Mouse (Mus musculus): ENCODE measurements around the gene 6330409D20Rik. TPM values are rescaled to one million over a fixed set of nuclear protein-coding genes. Genes with fewer than 3 reads are reported as not detected.

The 6330409D20Rik gene
- total RNA-seq, 2 experiments from 2014 or later = not detected

DNA sequence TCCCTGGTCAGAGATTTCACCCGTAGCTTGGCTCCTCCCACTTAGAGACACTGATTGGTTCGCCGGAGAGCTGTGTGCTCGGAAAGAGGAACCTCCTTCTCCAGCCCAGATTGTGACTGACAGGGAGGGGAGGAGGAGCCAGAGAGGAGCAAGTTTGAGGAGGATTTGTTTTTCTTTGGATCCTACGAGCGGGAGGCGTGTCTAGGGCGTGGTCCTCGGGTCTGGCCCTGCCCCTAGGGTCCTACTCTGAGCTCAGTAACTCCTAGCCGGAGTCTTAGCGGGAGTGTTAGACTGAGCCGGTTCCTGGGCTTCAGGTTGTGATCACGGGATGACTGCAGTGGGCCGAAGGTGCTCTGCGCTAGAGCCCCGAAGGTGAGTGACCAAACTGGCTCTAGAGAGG is 13.4 kb downstream of the 6330409D20Rik start:
- ATAC-seq (replicated peaks; ENCODE audit: poor library complexity) = peak; percentile 100

DNA sequence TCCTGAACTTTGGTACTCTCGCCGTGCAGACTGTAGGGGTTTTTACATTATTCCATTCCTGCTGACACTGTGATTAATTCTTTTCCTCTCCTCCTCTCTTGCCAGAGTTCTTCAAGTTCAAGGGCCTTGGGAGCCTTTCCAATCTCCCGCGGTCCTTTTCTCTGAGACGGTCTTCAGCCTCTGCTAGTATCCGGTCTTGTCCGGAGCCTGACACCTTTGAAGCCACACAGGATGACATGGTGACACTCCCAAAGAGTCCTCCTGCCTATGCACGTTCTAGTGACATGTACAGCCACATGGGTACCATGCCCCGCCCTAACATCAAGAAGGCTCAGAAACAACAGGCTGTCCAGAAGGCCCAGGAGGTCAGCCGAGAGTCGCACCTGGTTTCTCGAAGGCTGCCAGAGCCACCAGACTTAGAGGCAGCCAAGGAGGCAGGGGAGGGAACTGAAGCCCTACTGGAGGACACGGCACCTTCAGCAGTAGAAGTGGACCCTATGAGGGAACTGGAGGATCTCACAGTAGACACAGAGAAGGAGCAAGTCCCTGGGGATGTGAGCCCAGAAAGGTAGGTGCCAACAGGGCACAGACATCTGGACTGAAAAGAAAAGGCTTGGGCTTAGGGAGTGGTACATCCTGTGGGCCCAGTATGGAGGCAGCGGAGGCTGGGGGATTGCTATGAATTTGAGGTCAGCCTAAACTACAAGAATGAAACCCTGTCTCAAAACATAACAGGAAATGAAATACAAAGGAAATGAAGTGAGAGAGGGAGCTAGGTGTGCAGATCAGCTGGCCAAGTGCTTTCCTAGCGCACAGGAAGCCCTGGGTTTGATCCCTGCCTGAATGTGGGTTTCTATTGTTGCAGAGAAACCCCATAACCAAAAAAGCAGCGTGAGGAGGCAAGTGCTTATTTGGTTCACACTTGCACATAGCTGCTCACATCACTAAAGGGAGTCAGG is 15.7 kb downstream of the 6330409D20Rik start:
- no peak for ATAC-seq (replicated peaks; ENCODE audit: poor library complexity)

DNA sequence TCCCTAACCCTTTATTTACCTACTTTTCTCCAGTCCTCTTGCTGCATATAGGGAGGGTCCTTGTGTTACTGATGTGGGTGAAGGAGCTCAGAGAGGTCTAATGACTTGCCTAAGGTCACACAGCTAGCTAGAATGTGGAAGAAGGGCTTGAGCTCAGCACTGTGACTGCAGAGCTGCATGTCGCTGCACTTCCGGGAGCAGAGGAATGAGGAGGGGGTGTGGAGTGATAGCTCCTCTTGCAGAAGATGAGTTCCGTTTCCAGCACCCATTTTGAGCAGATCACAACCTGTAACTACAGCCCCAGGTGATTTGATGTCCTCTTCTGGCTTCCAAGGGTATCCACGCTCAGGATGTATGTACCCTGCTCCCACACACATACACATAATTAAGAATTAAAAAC is 16.7 kb downstream of the 6330409D20Rik start:
- ATAC-seq (replicated peaks; ENCODE audit: poor library complexity) = no peak

DNA sequence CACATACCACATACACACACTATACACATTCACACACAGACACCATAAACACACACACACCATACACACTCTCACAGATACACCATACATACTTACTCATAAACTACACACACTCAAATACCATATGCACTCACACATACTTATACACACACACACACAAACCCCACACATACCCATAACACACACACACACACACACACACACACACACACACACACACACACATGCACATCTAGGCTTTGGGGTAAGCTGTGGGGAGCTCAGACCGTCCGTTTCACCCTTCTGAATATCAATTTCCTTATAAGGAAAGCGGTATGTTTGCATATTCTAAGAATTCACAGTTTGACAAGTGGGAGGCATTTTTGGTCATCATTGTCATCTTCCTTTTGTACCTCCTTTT is 18.2 kb downstream of the 6330409D20Rik start:
- ATAC-seq (replicated peaks; ENCODE audit: poor library complexity) = no peak

DNA sequence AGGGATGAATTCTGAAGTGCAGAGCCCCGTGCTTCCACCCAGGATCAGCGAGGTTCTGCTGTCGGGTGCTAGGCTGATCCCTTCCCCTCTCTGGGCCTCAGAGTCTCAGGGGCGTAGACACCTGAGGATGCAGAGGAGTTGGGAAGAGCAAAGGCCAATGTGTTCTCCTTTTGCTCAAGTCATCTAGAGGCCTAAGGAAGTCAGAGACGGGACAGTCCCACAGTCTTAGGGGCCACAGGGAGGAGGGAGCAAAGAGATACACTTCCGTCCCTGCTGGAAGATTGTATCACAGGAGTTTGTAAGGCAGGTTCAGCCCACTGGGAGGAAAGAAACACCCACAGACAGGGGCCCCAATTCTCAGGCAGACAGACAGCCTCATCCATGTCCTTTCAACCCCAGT is 18.8 kb downstream of the 6330409D20Rik start:
- peak; percentile 50 for ATAC-seq (replicated peaks; ENCODE audit: poor library complexity)

DNA sequence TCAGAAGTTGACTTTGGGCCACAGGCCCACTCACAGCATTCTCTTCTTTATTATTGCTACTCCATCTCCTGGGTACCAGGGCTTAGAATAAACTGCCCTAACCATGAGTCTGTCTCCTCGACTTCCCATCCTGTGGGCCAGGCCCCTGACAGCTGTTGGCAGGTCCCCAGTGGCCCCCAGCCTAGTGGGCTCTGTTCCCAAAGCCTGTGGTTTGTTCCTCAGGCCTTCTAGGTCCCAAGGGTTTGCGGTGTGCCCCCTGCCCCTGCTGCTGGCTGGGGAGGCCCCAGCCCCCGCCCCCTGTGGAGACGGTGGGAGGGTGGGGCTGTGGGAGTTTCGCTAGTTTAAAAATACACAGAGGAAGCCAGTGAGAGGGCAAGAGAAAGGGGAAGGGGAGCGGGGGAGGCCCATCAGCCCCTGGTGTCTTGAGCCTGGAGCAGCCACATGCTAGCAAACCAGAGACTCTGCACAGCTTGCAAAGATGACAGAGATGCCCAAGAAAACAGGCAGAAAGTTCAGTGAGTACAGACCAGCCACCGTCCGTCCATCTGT is 20.1 kb downstream of the 6330409D20Rik start, which contains the start of gene Sh2d3c:
Sh2d3c (plus strand) TSS at position 375 of the 549 bp plus-strand sequence.
- ATAC-seq (replicated peaks; ENCODE audit: poor library complexity) = peak; percentile 67

DNA sequence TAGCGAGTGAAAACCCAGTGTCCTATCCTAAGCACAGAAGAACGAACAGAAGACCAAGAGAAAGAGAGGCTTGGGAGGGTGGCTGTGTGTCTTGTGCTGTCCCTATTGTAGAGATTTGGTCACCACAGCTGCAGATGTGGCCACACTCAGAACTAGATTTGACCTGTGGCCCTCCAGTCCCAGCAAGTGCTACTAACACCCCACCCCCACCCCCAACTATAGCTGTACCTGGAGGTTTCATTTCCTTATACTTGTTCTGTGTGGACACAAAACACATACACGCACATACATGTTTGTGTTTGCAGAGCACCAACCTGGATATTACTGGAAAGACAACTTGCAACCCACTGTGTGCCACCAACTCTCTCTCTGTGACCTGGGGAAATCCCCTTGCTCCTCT is 20.8 kb downstream of the 6330409D20Rik start:
- ATAC-seq (replicated peaks; ENCODE audit: poor library complexity) = no peak

DNA sequence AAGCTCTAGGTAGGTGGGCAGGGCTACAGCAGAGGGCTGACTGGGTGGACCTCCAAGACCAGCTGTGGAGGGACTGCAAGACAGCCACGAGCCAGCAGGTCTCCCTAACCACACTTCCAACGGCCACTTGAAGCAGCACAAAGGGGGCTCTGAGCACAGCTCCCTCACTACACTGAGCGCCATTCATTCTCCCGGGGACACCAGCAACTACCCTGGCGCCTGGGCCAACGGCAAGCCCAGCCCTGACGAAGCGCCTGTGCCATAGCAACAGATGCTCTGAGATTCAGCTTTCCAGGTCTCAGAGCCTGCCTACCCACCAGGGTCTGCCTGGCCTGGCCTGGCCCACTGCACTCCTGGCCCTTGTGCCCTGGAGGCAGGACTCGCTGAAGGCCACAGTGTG is 22.1 kb downstream of the 6330409D20Rik start:
- 0 out of 2 replicates have a peak, but pooled peaks have one; percentile 5 for ATAC-seq (replicated peaks; ENCODE audit: poor library complexity)

DNA sequence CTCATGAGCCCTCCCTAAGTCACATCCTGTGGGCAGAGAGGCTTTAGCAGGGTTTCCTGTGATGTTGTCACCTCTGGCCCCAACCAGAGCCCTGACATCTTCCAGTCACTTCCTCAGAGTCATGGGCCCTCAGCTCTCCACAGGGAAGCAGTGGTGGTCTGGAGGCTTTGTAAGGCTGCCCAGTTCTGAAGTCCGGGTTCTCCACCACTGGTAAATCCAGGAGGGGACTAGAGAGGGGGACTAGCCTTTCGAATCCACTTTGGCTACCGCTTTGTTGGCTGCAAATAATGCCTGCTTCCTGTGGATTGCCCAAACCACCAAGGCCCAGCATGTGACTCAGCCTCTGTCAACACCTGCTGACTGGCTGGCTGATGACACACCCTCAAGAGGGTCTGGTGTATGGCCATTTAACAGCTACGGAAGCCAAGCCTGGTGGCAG is 25.8 kb downstream of the 6330409D20Rik start:
- ATAC-seq (replicated peaks; ENCODE audit: poor library complexity) = peak; percentile 53

DNA sequence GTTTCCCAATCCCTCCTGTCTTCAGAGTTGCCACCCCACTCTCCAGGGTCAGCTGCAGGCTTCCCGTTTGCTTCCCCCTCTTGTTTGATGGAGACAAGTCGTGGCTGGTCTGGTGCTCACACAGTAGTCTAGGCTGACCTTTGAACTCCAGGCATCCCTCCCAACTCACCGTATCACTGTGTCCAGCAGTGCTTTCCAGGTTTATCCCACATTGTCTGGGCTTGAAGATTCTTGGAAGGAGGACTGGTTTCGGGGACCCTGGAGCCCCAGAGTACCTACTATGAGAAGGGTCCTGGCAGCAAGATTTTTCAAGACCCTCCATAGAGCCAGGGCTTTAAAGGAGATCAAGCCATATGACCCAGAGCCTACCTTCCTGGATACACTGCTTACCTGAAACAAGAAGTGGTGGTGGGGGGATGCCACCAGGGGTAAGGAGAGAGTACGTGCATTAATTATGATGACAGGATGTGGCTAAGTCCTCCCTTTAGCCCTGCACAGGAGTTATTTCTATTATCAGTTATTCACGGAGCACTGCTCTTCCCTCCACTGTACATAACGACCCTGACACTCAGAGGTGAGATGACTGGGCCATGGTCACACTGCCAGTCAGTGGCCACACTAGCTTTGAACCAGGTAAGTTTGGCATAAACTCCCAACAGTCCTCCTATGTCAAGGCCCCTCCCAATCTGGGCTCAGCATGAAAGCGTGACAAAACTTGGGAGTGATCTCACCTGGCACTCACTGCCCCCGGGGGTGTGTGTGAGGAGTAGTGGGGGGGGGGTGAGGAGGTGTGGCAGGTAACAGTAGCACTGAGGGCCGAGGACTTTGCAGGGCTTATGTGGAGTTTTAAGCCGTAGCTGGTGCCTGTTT is 26.5 kb downstream of the 6330409D20Rik start:
- no peak for ATAC-seq (replicated peaks; ENCODE audit: poor library complexity)

DNA sequence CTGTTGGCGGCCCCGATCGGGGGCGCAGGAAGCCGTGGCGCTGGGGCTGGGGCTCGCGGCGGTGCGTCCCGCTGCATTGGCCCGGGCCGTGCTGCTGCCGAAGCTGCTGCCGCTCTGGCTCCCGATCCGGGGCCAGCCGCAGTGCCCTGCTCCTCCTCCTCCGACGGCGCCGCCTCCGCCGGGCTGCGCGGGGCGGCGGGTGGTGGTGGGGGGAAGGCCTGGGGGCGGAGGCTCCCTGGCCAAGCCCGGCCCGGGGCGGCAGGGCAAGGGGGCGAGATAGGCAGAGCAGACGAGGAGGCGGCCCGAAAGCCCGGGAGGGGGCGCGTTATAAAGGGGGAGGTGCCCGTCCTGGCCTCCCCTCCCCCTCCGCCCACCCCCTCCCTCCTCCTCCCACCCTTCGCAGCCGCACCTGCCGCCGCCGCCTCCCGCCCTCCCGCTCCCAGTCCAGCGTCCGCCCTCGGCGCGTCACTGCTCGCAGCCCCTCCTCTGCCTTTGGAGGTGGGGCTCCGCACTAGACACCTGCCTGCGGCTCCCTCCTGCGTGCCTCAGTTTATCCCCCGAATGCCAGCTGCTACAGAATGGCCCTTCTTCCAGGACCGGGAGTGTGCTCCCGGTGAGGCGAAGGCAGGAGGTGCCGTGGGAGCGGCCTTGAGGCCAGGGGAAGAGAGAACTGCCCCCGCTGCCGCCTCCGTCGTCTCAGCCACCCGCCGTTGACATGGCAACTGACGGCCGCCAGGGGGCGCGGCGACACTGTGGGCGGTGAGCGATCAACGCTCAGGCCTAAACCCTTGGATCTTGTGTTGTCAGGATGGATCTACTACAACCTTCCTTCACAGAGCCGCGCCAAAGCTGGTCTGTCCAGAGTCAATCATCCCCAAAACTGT is 27.6 kb downstream of the 6330409D20Rik start, which contains the start of gene Cdk9:
Cdk9 (minus strand) TSS at position 143 of the 884 bp plus-strand sequence.
- ATAC-seq (replicated peaks; ENCODE audit: poor library complexity) = peak; percentile 58

DNA sequence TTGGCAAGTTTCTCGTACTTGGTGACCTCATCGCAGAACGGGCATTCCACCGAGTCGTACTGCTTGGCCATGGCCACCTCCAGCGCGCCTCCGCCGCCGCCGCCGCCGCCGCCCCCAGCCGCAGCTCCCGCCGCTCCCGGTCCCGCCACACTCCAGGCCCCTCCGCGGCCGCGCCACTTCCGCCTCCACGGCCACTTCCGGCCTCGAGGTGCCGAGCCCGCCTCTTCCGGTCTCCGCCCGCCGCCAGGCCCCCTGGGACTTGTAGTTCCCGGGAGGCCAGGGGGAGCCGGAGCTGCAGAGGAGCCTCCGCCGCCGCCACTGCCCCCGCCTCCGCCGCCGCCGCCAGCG is 28.3 kb downstream of the 6330409D20Rik start:
- ATAC-seq (replicated peaks; ENCODE audit: poor library complexity) = peak; percentile 48

DNA sequence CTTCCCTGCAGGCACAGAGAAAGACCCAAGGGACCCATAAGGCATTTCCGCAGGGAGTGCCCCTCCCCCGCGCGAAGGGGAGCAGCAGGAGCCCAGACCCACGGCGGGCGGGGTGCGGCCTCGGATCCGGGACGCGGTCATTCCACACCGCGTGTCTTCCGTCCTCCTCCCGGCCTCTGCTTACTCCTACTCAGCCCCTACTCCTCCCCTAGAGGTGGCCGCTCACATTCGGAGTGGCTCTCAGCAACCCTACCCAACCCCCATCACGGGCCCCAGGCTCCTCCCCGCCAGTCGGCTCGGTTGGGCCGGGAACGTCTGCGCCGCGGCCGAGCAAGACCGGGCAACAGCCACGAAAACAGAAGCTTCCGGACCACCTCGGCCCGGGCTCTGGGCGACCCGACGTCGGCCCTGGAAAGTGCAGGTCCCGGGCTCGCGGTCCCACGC is 28.7 kb downstream of the 6330409D20Rik start:
- ATAC-seq (replicated peaks; ENCODE audit: poor library complexity) = peak; percentile 15

DNA sequence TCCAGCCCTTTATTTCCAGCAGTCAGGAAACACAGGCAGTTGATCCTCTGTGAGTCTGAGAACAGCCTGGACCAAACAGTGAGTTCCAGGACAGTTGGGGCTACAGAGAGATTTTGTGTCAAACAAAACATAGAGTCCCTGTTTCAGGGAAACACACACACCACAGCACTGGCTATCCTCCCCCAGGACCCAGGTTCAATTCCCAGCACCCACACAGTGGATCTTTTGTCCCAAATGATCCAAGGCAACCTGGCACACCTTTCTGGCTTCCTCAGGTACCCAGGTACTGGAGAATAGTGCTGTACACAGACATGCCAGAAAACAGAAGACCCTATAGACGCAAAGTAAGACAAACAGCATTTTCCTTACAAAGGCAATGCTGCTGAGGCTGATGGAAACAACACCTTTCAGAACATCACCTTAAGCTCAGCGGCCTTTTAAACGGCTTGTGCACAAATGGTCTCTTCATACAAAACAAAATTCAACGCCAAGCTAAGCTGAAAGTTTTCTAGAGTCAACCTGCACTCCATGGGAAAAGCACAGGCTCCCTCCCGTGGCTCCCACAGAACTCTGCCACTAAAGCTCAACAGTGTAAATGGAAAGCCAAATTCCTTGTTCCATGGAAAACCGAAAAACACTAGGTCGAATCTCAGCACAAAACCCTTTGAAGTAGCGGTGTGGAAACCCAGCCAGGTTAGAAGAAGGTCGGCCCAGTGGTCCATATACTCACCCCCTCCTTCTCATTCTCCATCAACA is 29.3 kb downstream of the 6330409D20Rik start:
- no peak for ATAC-seq (replicated peaks; ENCODE audit: poor library complexity)

DNA sequence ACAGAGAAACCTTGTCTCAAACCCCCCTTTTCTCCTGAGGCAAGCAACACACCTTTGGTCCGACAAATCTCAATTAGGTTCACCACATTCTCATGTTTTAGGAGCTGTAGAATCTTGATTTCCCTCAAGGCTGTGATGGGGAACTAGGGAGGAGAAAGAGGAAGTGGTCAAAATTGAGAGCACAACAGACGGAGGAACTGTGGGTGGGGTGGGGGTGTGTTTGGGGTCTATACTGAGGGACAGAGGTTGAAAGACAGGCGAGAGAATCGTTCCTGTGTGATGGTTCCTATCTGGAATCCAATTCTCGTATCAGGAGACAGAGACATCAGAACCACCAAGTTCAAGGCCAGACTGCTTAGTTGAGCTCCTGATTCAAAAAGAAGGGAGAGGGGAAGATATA is 30.4 kb downstream of the 6330409D20Rik start:
- ATAC-seq (replicated peaks; ENCODE audit: poor library complexity) = no peak

DNA sequence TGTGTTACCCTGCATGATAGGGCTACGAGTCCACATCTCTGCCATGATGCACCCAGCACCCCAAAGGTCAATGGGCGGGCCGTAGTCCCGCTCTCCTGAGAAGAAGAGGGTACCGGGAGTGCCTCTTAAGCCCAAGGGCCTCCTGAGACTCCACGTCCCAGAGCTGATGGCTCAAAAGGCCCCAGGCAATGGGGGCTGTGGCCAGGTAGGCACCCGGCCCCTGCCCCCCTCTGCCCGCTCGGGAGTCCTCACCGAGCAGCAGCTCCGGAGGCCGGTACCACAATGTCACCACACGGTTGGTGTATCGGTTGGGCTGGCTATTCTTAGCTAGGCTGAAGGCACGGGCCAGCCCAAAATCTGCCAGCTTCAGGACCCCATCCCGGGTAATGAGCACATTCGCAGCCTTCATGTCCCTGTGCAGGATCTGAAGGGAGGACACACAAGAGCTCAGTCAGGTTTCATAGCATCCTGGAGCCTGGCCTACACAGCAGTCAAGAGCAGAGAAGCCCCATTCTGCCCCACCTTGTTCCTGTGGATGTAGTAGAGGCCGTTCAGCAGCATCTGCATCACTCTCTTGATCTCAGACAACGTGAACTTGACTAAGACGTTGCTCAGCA is 31.2 kb downstream of the 6330409D20Rik start:
- no peak for ATAC-seq (replicated peaks; ENCODE audit: poor library complexity)

DNA sequence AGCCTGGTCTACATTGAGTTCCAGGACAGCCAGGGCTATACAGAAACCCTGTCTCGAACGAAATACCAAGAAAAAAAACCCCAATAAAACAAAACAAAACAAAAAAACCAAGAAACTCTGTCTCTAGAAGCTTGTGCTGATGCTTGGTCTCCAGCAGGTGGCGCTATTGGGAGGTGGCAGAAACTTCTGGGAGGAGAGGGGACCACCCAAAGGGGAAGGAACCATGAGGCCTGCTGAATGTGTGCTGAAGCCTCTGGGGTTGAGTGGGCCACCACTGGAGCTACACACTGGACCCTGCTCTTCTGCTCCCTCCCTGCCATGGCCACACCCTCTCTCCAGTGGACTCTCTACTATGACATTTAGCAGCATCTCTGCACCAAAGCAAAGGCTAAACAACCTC is 32.2 kb downstream of the 6330409D20Rik start:
- peak; percentile 29 for ATAC-seq (replicated peaks; ENCODE audit: poor library complexity)

DNA sequence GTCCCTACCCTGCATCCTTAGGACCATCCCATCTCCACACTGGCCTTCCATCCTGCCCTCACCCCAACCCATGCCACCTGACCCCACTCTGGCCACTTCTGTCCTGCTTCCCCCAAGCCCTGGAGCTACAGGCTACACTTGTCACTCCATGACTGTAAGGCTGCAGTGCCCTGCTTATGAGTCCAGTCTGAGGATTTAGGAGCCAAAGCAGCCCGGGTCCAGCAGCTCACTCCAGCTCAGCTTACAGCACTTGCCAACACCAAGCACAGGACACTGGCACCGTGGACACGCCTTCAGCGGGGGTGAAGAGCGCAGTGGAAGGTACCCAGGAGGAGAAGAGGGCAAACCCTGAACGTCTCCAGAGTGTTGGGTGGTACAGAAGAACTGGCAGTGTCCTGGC is 33.8 kb downstream of the 6330409D20Rik start:
- ATAC-seq (replicated peaks; ENCODE audit: poor library complexity) = no peak

DNA sequence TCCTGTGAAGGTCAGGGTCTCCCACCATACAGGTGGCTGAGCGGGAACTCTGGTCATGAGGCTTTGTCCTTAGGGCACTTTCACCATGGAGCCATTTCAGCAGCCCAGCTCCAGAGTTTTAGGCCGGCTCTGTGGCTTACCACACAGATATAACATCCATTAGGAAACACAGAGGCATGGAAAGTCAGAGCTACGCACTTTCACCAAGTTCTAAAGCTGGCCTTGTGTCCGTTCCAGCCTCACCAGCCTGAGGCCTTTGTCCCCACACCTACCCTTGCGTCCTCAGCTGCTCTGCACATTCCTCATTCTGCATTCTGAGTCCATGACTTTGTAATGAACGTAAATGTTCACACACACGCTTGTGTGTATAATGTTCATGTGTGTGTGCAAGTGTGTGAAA is 35.8 kb downstream of the 6330409D20Rik start:
- ATAC-seq (replicated peaks; ENCODE audit: poor library complexity) = no peak
